Mouse (Mus musculus) mature B cell (primary cell): ENCODE results near the gene Peli3.

Source experiments
- in situ Hi-C: fragments of 300-500 bp; cut with MboI; formaldehyde crosslinking; loops from 2 replicates; pipeline ENCODE4 v1.14.3; 2019

Peli3 gene

GRCm38 (mm10) chr19:4909376-4909775, 33.6 kb downstream of the Peli3 start:
- in situ Hi-C loops: no loop called here

- in situ Hi-C loops: no loop called here
Measured at GRCm38 (mm10) chr19:4908107-4908506, 34.8 kb downstream of the Peli3 start.

DNA sequence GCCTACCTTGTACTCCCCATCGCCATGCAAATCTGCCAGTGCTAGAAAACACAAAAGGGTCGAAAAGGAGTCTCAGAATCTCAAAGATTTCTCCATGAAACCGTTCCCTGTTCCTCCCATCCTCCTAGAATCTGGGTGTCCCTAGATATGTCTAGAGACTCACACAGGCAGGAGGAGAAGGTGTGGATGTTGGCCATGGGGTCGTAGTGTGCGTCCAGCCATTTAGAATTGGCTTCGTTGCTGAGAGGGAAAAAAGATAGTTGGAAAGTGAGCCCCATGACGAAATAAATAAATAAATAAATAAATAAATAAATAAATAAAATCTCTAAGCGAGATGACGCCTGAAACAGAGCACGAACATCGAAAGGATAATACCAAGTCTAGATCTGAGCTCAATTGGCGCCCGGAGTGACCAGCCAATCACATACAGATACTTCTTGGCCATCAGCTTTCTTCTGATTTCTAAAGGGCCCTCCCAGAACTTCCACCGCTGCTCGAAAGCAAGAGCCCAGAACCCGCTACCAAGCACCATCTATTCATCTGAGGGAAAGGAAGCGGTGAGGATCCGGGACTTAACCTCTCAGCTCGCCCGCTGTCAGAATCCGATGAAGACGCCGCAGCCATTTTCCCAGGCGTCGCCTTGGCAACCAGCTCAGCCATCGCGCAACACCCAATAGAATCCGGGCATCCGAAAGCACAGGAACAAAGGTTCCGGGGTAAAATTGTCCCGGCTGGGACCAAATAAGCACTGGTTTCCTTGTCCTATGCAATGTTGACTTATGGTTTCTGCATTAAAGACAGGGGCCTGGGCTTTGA, 36.7 kb downstream of the Peli3 start, which contains the start of gene Bbs1:
Bbs1 (minus strand) TSS at position 650 of the 816 bp plus-strand sequence.
- in situ Hi-C loops: no loop called here

DNA sequence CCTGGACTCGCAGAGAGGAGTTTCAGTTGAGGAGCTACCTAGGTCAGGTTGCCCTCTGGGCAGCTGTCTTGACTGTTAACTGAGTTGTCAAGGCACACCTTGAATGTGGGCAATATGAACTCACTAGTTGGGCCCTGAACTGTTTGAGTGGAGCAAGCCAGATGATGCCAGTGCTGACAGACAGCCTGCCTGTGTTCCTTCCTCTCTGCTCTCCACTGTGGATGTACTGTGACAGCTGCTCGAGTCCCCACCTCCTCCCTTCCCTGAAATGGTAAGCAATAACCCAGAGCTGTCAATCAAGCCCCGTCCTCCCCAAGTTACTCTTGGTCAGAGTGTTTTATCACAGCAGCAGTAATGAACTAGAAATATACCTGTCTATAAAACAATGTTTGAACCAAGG, 43.0 kb downstream of the Peli3 start:
- in situ Hi-C loops: no loop called here

GRCm38 (mm10) chr19:4898972-4899371, 44.0 kb downstream of the Peli3 start:
- in situ Hi-C loops: no loop called here

DNA sequence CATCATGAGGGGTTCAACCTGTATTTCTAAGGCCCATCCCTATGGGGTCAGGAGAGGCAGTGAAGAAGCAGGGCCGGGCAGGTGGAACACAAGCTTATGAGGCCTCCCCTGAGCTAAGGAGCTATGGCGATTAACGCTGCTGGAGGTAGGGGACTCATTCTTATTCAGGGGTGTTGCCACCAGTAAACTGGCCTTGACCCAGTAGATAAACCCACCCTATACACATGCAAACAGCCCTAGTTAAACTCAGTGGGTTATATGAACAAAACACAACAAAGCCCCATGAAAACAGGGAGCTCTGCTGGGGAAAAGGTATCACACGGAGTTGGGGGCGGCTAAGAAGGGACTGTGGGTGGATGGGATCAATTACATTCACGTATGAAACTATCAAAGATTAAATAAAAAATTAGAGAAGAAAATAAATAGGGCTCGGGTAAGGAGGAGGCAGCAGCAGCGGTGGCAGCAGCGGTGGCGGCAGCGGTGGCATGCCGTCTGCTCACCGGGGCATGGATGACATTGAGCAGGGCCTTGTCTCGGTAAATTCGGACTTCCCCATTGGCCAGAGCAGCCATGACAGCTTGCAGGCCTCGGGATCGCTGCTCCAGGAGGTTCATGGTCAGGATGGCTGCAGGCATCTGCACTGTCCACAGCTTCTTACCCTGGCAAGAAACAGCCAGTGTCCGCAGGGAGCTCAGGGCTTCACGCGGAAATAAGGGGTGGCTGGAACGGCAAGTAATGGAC, 46.0 kb downstream of the Peli3 start:
- in situ Hi-C loops: no loop called here

GRCm38 (mm10) chr19:4891798-4892197, 51.1 kb downstream of the Peli3 start:
- in situ Hi-C loops: no loop called here

- in situ Hi-C loops: no loop called here
Measured at GRCm38 (mm10) chr19:4889791-4890190, 53.1 kb downstream of the Peli3 start.

DNA sequence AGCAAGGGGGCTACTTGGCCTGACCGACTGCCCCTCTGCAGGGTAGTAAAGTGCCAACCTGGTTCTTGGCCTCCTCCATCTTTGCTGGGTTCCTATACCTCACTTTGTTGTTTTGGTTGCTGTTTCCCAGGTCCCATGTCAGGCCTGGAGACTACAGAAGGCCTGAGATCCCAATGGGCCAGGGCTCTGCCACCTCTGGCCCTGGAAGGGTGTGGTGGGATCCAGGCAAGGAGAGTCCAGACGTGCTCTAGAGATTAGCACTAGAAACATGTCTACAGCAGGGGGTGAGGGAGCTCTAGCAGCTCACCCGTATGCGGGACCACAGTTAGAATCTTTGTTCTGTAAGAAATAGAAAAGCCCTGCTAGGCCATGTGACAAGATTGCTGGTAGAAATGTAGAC, 59.0 kb downstream of the Peli3 start:
- in situ Hi-C loops: no loop called here
